Mouse (Mus musculus): ENCODE results near the gene Zfp260.

DNA sequence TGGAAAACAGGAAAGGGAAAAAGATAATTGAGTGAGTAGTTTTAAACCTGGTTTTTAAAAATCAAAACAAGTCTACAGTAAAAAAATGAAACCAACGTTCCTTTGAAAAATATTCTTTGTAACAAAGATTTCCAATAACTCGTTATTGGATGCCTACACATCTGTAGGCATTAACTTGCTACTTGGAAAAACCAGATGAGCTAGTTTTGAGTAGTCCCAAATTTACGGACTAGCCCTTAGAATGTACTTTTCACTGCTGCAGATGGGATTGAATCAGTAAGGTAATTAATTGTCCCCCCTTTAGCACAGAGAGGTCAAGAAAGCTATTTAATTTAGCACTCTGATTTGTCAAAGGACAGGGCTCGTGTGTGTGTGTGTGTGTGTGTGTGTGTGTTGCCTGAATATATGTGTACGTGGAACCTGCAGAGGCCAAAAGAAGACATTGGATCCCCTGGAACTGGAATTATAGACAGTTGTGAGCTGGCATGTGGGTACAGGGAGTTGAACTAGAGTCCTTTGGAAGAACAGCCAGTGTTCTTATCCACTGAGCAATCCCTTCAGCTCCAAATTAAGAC, 1.1 kb downstream of the Zfp260 start:
- TF ChIP-seq CTCF (IDR thresholded peaks at IDR 0.05; ENCODE audit: borderline replicate concordance, extremely low read depth, insufficient read depth, insufficient read length): no peak
- TF ChIP-seq POLR2A (IDR thresholded peaks at IDR 0.05; ENCODE audit: borderline replicate concordance, extremely low read depth, insufficient read depth, insufficient read length, poor library complexity, severe bottlenecking): no peak

Measured in brain, embryonic 14.5 days (tissue).